Mouse (Mus musculus) left cerebral cortex, postnatal 10 days (tissue): ENCODE measurements around the gene Tpd52l1. TPM values are rescaled to one million over a fixed set of nuclear protein-coding genes. Genes with fewer than 3 reads are reported as not detected.
"Not testable (repeated sequence)": the region's sequence is repeated elsewhere in the genome, so short reads cannot be mapped to it uniquely, and the experiment has no call there.

Experiments used
- DNase-seq, 2 experiments: peaks; one replicate each; pipeline ENCODE4 v3.0.0; 2021 to 2022; ENCODE audit warnings: low spot score in 2 of 2, mixed read lengths in 1 of 2; ENCODE audit errors: extremely low spot score in 1 of 2
- intact Hi-C: fragments of 180-260 bp; cut with DNase I; formaldehyde crosslinking; loops from one replicate; pipeline ENCODE4 v1.15.1; 2025
- total RNA-seq, 2 experiments: library from RNA; stranded (reverse); gene quantifications; 2 replicates each; pipeline ENCODE4 v1.2.3; 2021

The Tpd52l1 gene
- 10 to 100 TPM; 16.4 to 17.0 TPM for total RNA-seq

GRCm38 (mm10) chr10:31445291-31446124 is at the start of gene Tpd52l1:
TSS of gene Tpd52l1 (minus strand) at chr10:31445958.
- intact Hi-C loops: loop anchor here (5.0 kb wide), 3 partner anchors 133 to 618 kb away; partner anchors contain the start of genes Hddc2 and Hey2
- peak; percentile 75 to 93 for DNase-seq

DNA sequence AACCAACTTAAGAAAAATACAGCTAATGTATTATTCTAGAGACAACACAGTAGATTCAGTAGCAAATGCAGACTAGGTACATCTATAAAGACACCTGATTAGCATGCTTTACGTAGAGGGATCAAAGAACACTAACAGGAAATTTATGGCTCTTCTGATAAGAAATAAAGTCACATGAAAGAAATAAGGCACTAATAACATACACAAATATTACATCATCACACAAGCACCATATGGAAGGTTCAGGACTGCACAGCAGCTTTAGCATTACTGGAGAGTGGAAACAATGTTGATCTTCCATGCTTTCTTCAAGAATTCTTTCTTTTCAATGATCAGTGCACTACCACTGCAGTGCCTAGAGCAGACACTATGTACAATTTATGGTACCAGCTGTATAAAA is 48.5 kb upstream of the Tpd52l1 start:
- no peak for DNase-seq
- intact Hi-C loops: no loop called here

- no peak for DNase-seq
- intact Hi-C loops: no loop called here
Measured at GRCm38 (mm10) chr10:31467043-31467898, 21.5 kb upstream of the Tpd52l1 start.

- intact Hi-C loops: no loop called here
- no peak for DNase-seq
Measured at GRCm38 (mm10) chr10:31465840-31466541, 20.2 kb upstream of the Tpd52l1 start.

GRCm38 (mm10) chr10:31465424-31465823 is 19.7 kb upstream of the Tpd52l1 start:
- no peak for DNase-seq
- intact Hi-C loops: no loop called here

GRCm38 (mm10) chr10:31463044-31463443 is 17.3 kb upstream of the Tpd52l1 start:
- intact Hi-C loops: no loop called here
- DNase-seq: no peak

DNA sequence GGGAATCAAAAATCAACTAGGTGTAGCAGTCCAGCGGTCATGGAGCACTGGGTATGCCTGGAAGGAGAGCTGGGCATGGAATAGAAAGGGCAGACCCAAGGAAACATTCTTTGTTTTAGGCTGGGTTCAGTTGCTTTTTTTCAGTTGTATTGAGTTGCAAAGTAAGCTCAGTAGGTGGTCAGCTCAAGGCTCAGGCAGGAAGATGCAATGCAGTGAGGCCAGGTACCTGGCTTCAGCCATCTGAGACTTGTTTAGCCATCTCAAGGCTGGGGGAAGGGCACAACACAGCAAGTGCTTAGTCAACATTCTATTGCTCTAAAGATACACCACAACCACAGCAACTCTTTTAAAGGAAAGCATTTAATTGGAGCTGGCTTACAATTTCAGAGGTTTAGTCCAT is 11.0 kb upstream of the Tpd52l1 start:
- no peak for DNase-seq

GRCm38 (mm10) chr10:31447083-31447482 is 1.3 kb upstream of the Tpd52l1 start:
- no peak for DNase-seq
- intact Hi-C loops: loop anchor here (5.0 kb wide), 3 partner anchors 135 to 620 kb away; partner anchors contain the start of genes Hddc2 and Hey2

More for the DNA sequence above, 11.0 kb upstream of the Tpd52l1 start:
- intact Hi-C loops: no loop called here

DNA sequence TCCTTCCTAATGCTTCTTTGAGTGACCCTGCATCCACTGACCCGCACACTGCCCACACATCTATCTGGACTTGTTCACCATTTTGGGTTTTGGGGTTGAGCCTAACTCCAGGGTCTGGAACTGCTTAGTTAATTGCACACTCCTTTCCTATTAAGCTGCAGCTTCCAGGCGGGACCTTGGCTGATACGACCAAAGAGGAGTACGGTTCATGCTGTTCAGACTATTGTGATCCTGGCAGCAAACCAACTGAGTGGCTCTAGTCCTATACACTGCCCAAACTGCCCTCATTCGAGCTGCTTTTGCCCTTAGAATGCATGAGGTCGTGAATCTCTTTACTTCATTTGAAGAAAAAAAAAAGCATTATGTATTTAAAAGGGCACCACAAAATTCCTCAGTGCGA is 1.6 kb downstream of the Tpd52l1 start:
- intact Hi-C loops: no loop called here
- no peak for DNase-seq

- intact Hi-C loops: no loop called here
- DNase-seq: no peak
Measured at GRCm38 (mm10) chr10:31441491-31441890, 4.3 kb downstream of the Tpd52l1 start.

GRCm38 (mm10) chr10:31436047-31436446 is 9.7 kb downstream of the Tpd52l1 start:
- DNase-seq: no peak
- intact Hi-C loops: no loop called here

- DNase-seq: no peak
- intact Hi-C loops: no loop called here
Measured at GRCm38 (mm10) chr10:31417956-31418355, 27.8 kb downstream of the Tpd52l1 start.

DNA sequence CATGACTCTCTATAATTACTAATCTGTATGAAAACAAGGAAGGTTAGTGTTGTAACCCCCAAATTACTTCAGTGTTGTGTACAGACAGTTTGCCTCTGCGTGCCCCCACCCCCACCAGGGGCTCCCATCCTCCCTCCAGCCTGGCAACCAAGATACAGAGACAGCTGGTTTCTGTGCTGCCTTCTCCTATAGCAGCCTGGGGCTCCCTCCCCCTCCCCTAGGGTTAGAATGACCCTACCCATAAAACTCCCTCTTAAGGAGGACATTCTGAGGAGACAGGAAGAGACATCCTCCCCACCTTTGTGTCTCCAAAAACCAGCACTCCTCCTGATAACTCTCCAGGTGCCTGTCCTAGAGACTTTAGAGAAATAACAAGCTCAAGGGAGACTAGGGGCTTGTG is 52.8 kb downstream of the Tpd52l1 start:
- no peak for DNase-seq

DNA sequence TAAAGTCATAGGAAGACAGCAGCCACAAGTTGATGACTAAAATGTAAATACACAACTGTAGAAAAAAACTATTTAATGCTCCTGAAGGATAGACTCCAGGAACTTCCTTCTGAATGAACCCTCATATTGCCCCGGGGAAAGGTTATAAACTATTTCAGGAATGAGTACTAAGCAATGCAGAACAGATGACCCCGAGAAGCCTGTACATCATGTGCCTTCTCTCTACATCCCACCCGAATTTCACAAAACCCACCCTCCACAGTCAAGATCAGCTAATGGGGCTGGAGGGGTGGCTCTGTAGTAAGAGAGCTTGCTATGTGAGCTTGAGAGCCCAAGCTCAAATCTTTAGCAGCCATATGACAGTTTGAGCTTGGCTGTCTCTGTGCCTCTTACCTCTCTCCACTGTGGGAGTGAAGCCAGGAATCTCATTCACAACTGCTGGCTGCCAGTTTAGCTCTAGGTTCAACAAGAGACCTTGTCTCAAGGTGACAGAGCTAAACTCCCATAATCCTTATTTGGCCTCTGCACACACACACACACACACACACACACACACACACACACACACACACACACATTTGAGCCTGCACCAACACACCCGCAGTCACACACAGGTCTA is 54.9 kb downstream of the Tpd52l1 start:
- no peak for DNase-seq
- intact Hi-C loops: no loop called here

More for the DNA sequence above, 52.8 kb downstream of the Tpd52l1 start:
- intact Hi-C loops: no loop called here

DNA sequence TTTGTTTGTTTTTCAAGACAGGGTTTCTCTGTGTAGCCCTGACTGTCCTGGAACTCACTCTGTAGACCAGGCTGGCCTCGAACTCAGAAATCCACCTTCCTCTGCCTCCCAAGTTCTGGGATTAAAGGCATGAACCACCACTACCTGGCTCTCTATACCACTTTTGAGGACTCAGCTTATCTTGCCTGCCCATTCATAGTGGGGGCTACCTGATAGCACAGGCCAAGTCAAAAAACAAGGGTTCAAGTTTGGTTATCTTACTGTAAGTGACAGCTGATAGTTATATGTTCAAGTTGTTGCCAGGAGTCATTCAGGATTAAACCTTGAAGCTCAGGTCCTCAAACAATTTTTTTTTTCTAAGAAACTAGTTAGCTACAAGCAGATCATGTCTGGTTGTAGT is 57.2 kb downstream of the Tpd52l1 start:
- DNase-seq, intact Hi-C loops: not testable (repeated sequence)

- DNase-seq, intact Hi-C loops: not testable (repeated sequence)
Measured at GRCm38 (mm10) chr10:31370200-31370599, 75.6 kb downstream of the Tpd52l1 start.

DNA sequence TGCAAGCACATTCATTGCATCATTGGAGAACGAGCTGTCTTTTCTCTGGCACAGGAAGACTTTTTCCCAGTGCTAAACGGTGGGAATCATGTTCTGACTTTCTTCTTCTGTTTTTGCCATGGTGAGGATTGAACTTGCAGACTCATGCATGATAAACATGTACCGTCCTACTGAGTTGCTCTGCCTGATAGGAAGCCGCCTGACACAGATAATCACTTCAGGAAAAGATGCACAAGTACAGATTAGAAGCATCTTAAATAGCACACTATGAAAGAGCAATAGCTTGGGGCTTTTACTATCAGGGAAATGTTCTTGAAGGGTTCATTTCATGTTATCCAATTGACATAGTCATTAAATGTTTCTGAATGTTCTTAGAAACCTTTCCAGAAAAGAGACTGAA is 86.0 kb downstream of the Tpd52l1 start:
- intact Hi-C loops: no loop called here
- DNase-seq: no peak

DNA sequence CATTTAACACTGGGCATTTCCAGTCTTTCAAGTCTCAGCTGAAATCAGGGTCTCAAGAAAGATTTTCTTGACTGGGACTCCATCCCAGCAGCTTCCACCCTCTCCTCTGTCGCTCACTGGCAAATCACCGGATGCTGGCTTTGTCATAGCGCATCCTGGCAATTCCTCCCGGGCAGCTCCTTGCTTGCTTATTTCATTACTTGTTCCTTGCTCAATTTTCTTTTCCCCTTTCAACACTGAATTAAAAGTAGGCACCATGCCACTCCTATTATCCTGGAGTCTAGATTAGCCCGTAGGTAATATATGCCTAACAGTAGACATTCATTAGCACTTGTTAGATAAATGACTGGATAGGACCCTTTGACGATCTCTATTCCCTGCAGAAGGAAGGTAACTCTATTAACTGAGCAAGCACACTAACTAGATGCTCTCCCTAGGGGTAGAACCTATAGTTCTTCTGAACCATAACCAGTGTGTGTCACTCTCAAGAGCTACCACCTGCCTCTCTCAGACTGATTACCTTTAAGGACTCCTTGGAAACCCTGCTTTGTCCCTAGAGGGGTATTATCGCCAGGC is 90.8 kb downstream of the Tpd52l1 start:
- intact Hi-C loops: no loop called here
- no peak for DNase-seq
